Mouse (Mus musculus) cerebellum, adult 2 months (tissue): Measurements from ENCODE around the gene Psmb8.

Experiments
- CTCF ChIP-seq: fragments of 200-500 bp; IDR thresholded peaks from 2 replicates; pipeline ENCODE4 v1.5.1; 2011; ENCODE audit warnings: low read depth, mild to moderate bottlenecking, control low read depth, low read length, moderate library complexity, borderline replicate concordance; ENCODE audit not compliant: insufficient read depth
- POLR2A ChIP-seq: fragments of 200-500 bp; IDR thresholded peaks from 2 replicates; pipeline ENCODE4 v1.6.1; 2011; ENCODE audit warnings: low read length, control low read depth, borderline replicate concordance; ENCODE audit not compliant: insufficient read depth

- peak; percentile 84 for TF ChIP-seq CTCF
- no peak for TF ChIP-seq POLR2A
These were observed 26.5 kb upstream of the Psmb8 start for GRCm38 (mm10) chr17:34170877-34171498.
